Mouse (Mus musculus) gonadal fat pad, adult 2 months (tissue): Measurements from ENCODE around the gene Tesk2. TPM values are rescaled to one million over a fixed set of nuclear protein-coding genes. Genes with fewer than 3 reads are reported as not detected.
A peak's percentile ranks its signal among the peaks of the same experiment; 100 is the strongest.
"Not testable (repeated sequence)": the region's sequence is repeated elsewhere in the genome, so short reads cannot be mapped to it uniquely, and the experiment has no call there.

ENCODE experiments used
- DNase-seq: peaks from one replicate; pipeline ENCODE4 v3.0.0-alpha.2; 2012; ENCODE audit warnings: low read depth
- polyA plus RNA-seq: library from polyadenylated mRNA; depleted of rRNA; stranded (reverse); fragments of >200 nt; gene quantifications from 2 replicates; pipeline ENCODE4 v1.2.3, GENCODE M21; 2012; rRNA removed

The Tesk2 gene
- polyA plus RNA-seq: 12.7 and 12.8 TPM in 2 replicates

- DNase-seq: peak; percentile 78
Measured at GRCm38 (mm10) chr4:116720343-116721097, at the start of gene Tesk2. Gene Tesk2, plus strand, starts transcription at chr4:116720948.

- no peak for DNase-seq
Measured at GRCm38 (mm10) chr4:116672785-116673184, 48.0 kb upstream of the Tesk2 start.

GRCm38 (mm10) chr4:116674761-116675160 is 46.0 kb upstream of the Tesk2 start:
- DNase-seq: not testable (repeated sequence)

GRCm38 (mm10) chr4:116676027-116676426 is 44.7 kb upstream of the Tesk2 start:
- DNase-seq: no peak

- DNase-seq: no peak
Measured at GRCm38 (mm10) chr4:116677808-116678207, 42.9 kb upstream of the Tesk2 start.

GRCm38 (mm10) chr4:116679141-116679540 is 41.6 kb upstream of the Tesk2 start:
- peak; percentile 83 for DNase-seq

GRCm38 (mm10) chr4:116680521-116680920 is 40.2 kb upstream of the Tesk2 start:
- DNase-seq: not testable (repeated sequence)

- no peak for DNase-seq
Measured at GRCm38 (mm10) chr4:116683957-116684356, 36.8 kb upstream of the Tesk2 start.

GRCm38 (mm10) chr4:116684665-116685064 is 36.1 kb upstream of the Tesk2 start:
- no peak for DNase-seq

- DNase-seq: no peak
Measured at GRCm38 (mm10) chr4:116685402-116686061, 35.2 kb upstream of the Tesk2 start, which contains the start of gene Prdx1. Gene Prdx1, plus strand, starts transcription at chr4:116685544.

GRCm38 (mm10) chr4:116687041-116687440 is 33.7 kb upstream of the Tesk2 start:
- DNase-seq: no peak

- peak; percentile 96 for DNase-seq
Measured at GRCm38 (mm10) chr4:116689309-116689876, 31.4 kb upstream of the Tesk2 start.

- no peak for DNase-seq
Measured at GRCm38 (mm10) chr4:116692146-116692545, 28.6 kb upstream of the Tesk2 start.

GRCm38 (mm10) chr4:116693785-116694184 is 27.0 kb upstream of the Tesk2 start:
- no peak for DNase-seq

GRCm38 (mm10) chr4:116698693-116699342 is 21.9 kb upstream of the Tesk2 start:
- DNase-seq: no peak

- DNase-seq: no peak
Measured at GRCm38 (mm10) chr4:116700964-116701363, 19.8 kb upstream of the Tesk2 start.

GRCm38 (mm10) chr4:116703804-116704203 is 16.9 kb upstream of the Tesk2 start:
- no peak for DNase-seq

GRCm38 (mm10) chr4:116707666-116708065 is 13.1 kb upstream of the Tesk2 start:
- no peak for DNase-seq

- DNase-seq: peak; percentile 99
Measured at GRCm38 (mm10) chr4:116708201-116708764, 12.5 kb upstream of the Tesk2 start, which contains the start of the genes Mmachc and Ccdc163. Gene Mmachc, minus strand, starts transcription at chr4:116708406. Gene Ccdc163, plus strand, starts transcription at chr4:116708509.

- no peak for DNase-seq
Measured at GRCm38 (mm10) chr4:116708791-116709390, 11.9 kb upstream of the Tesk2 start.

GRCm38 (mm10) chr4:116710154-116710553 is 10.6 kb upstream of the Tesk2 start:
- no peak for DNase-seq
